Mouse (Mus musculus) hindbrain, embryonic 12.5 days (tissue): ENCODE measurements around the gene Banp. TPM values are rescaled to one million over a fixed set of nuclear protein-coding genes. Genes with fewer than 3 reads are reported as not detected.

Experiments
- ATAC-seq: fragments of 200-750 bp; cut with Nextera tagmentation; 2 replicates; pipeline ENCODE4 v1.8.0; 2017; ENCODE audit warnings: moderate TSS enrichment; ENCODE audit not compliant: low FRiP score
- H3K27ac ChIP-seq: fragments of 300-500 bp; sonication (generic); 2 replicates; pipeline ENCODE4 v1.5.1; 2016; ENCODE audit warnings: mild to moderate bottlenecking
- H3K27me3 ChIP-seq: fragments of 300-500 bp; sonication (generic); 2 replicates; pipeline ENCODE4 v1.6.1; 2016; ENCODE audit warnings: mild to moderate bottlenecking
- H3K36me3 ChIP-seq: fragments of 300-500 bp; sonication (generic); 2 replicates; pipeline ENCODE4 v1.6.1; 2016; ENCODE audit warnings: mild to moderate bottlenecking
- H3K4me1 ChIP-seq: fragments of 300-500 bp; sonication (generic); 2 replicates; pipeline ENCODE4 v1.6.1; 2016
- H3K4me2 ChIP-seq: fragments of 300-500 bp; sonication (generic); replicated peaks from 2 replicates; pipeline ENCODE4 v1.6.1; 2016; ENCODE audit warnings: mild to moderate bottlenecking
- H3K4me3 ChIP-seq: fragments of 300-500 bp; sonication (generic); 2 replicates; pipeline ENCODE4 v1.5.1; 2016; ENCODE audit warnings: mild to moderate bottlenecking
- H3K9ac ChIP-seq: fragments of 300-500 bp; sonication (generic); 2 replicates; pipeline ENCODE4 v1.6.1; 2016; ENCODE audit warnings: mild to moderate bottlenecking, moderate library complexity
- H3K9me3 ChIP-seq: fragments of 300-500 bp; sonication (generic); replicated peaks from 2 replicates; pipeline ENCODE4 v1.6.1; 2016; ENCODE audit warnings: mild to moderate bottlenecking
- WGBS: fragments of 180-500 bp; shearing (Covaris S2); methylation state at CpG from one replicate; pipeline ENCODE4 v1.1.7; 2016; 5-methylcytosine and 5-hydroxymethylcytosine counted together
- polyA plus RNA-seq: library from polyadenylated mRNA; unstranded; fragments of >200 nt; fragmentation: Nextera tagmentation; extraction: Ambion mirVana; gene quantifications from 2 replicates; pipeline ENCODE4 v1.2.1, GENCODE M21; 2016

Banp gene
- polyA plus RNA-seq, 1 experiment from 2014 or later = 57.3 TPM

DNA sequence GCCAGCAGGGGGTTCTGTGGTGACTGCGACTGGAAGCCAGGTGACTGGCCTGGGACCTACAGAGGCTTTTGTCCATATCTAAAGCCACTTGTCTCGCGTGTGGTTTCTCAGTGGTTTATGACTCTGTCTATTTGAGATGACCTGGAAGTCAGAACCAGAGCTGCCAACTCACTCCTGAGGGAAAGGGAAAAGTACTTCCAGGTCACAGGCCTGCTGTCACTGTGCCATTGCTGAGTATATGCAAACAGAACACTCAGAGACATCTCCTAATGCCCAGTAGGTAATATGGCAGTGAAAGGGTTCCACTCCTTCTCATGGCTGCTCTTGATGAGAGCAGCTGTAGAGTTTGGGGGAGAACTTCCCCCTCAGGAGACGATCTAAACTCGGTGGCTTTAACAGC, 49.7 kb downstream of the Banp start:
- no peak for ATAC-seq
- 92% methylated on average over 5 of the region's 5 CpGs for WGBS
- Histone ChIP-seq H3K27ac (no peak overlapping the region), H3K4me2 (no peak overlapping the region), H3K27me3 (no peaks in the 10 kb centered on the region), H3K9me3 (no peaks in the 10 kb centered on the region), H3K4me1 (no peaks in the 10 kb centered on the region), H3K9ac (no peak overlapping the region), H3K36me3 (peaks cover 68% of the 10 kb centered on the region), H3K4me3 (no peak overlapping the region)

DNA sequence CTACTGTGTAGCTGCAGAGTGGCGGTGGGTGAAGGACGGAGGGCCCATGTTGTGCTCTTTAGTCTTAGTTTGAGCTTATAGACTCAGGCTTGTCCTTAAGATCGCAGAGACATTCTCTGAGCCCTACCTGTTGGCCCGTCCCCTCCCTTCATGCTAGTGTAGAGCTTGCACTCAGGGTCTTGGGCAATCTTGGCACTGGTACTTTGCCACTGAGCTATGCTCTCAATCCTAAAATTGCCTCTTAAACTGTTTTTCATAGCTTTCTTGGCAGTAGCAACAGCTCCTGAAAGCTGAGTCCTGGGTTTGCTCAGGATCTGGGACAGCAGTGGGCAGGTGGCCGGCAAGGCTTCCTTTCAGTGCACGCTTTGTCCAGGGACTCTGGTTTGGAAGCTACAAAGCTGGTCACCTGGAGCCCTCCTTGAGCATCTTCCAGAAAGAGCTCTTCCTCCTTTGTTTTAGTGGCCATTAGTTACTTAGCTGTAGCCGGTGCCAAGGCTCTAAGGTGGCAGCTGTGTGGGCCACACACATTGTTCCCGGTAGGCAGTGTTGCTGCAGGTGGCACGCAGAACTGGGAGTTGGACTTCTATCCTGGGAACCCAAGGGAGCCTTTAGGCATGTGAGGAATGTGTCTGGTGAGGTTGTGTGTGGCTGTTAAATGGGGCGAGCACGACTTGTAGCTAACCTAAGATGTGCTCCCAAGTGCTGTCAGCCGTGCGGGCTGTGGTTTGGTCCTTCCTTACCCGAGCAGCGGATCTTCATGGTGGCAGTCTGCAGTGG, 52.0 kb downstream of the Banp start:
- no peak overlapping the region for H3K4me2 ChIP-seq
- no peaks in the 10 kb centered on the region for H3K9me3 ChIP-seq
- H3K36me3 ChIP-seq = peaks cover 68% of the 10 kb centered on the region
- ATAC-seq = no peak
- no peaks in the 10 kb centered on the region for H3K4me1 ChIP-seq
- no peak overlapping the region for H3K27ac ChIP-seq
- H3K4me3 ChIP-seq = no peak overlapping the region
- 88% methylated on average over 15 of the region's 15 CpGs for WGBS
- H3K9ac ChIP-seq = no peak overlapping the region
- no peaks in the 10 kb centered on the region for H3K27me3 ChIP-seq

DNA sequence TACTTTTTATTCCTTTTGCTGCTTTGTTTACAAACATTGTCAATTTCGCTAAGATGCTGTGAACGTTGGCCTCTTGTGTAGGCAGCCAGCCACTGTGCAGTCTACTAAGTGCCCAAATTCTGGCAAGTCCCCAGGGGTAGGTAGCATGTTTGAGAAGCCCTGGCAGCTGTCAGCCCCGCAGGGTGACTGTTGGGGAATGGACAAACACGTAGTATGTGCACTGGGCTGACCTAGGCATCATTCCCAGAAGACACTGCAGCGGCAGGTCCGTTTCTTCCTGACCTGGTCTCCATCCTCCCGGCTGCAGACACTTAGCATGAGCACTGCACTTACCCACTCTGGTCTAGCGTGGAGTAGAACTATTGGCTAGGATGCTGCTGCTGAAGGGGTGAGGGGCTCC, 54.1 kb downstream of the Banp start:
- no peaks in the 10 kb centered on the region for H3K4me1 ChIP-seq
- no peaks in the 10 kb centered on the region for H3K27me3 ChIP-seq
- H3K4me2 ChIP-seq = no peak overlapping the region
- 82% methylated on average over 8 of the region's 8 CpGs for WGBS
- ATAC-seq = no peak
- H3K9ac ChIP-seq = no peak overlapping the region
- peak overlapping the region; percentile 57; the same call in 1 of the 2 replicates for H3K27ac ChIP-seq
- H3K4me3 ChIP-seq = no peak overlapping the region
- H3K36me3 ChIP-seq = peaks cover 67% of the 10 kb centered on the region
- H3K9me3 ChIP-seq = no peaks in the 10 kb centered on the region

DNA sequence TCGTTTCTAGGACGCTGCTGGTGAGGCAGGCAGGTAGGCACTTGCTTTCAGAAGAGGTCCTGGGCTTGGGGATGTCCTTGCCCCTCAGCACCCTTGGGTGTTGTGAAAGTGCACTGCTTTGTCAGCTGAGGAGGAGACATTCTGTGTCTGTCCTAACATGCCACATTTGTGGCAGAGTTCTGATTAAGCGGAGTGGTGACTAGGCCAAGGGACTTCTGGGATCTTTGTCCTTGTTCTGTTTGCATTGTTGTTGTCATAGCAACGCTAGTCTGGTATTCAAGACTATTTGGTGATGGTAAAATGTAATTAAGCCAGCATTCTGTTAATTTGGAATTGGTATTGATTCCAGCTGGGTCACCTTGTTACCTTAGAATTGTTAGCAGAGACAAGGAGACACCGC, 54.6 kb downstream of the Banp start:
- H3K27ac ChIP-seq = peak overlapping the region; percentile 57; the same call in 1 of the 2 replicates
- H3K9me3 ChIP-seq = no peaks in the 10 kb centered on the region
- no peak overlapping the region for H3K4me2 ChIP-seq
- H3K4me1 ChIP-seq = no peaks in the 10 kb centered on the region
- no peaks in the 10 kb centered on the region for H3K27me3 ChIP-seq
- WGBS = 69% methylated on average over 5 of the region's 5 CpGs
- no peak overlapping the region for H3K9ac ChIP-seq
- H3K36me3 ChIP-seq = peaks cover 67% of the 10 kb centered on the region
- ATAC-seq = no peak
- no peak overlapping the region for H3K4me3 ChIP-seq

- Histone ChIP-seq H3K9ac (no peak overlapping the region), H3K4me1 (no peaks in the 10 kb centered on the region), H3K4me2 (no peak overlapping the region), H3K9me3 (no peaks in the 10 kb centered on the region), H3K4me3 (no peak overlapping the region), H3K27ac (no peak overlapping the region), H3K27me3 (no peaks in the 10 kb centered on the region), H3K36me3 (peaks cover 70% of the 10 kb centered on the region)
- no peak for ATAC-seq
- WGBS = 87% methylated on average over 25 of the region's 25 CpGs
Measured at GRCm38 (mm10) chr8:122005422-122006204, 56.1 kb downstream of the Banp start.

GRCm38 (mm10) chr8:122006688-122007484, 57.3 kb downstream of the Banp start:
- 87% methylated on average over 13 of the region's 13 CpGs for WGBS
- Histone ChIP-seq H3K4me2 (no peak overlapping the region), H3K36me3 (peaks cover 63% of the 10 kb centered on the region), H3K4me3 (no peak overlapping the region), H3K27me3 (no peaks in the 10 kb centered on the region), H3K9me3 (no peaks in the 10 kb centered on the region), H3K4me1 (peaks cover 3% of the 10 kb centered on the region; the same call in 1 of the 2 replicates), H3K27ac (no peak overlapping the region), H3K9ac (no peak overlapping the region)
- ATAC-seq = no peak

- Histone ChIP-seq H3K9ac (no peak overlapping the region), H3K36me3 (peaks cover 55% of the 10 kb centered on the region), H3K4me2 (no peak overlapping the region), H3K4me1 (peaks cover 3% of the 10 kb centered on the region; the same call in 1 of the 2 replicates), H3K4me3 (no peak overlapping the region), H3K27me3 (no peaks in the 10 kb centered on the region), H3K9me3 (no peaks in the 10 kb centered on the region), H3K27ac (no peak overlapping the region)
- no peak for ATAC-seq
- 92% methylated on average over 5 of the region's 5 CpGs for WGBS
Measured at GRCm38 (mm10) chr8:122008395-122008794, 58.8 kb downstream of the Banp start.

GRCm38 (mm10) chr8:122010638-122011037, 61.1 kb downstream of the Banp start:
- peaks cover 46% of the 10 kb centered on the region for H3K36me3 ChIP-seq
- 92% methylated on average over 5 of the region's 5 CpGs for WGBS
- H3K9ac ChIP-seq = no peak overlapping the region
- H3K27ac ChIP-seq = no peak overlapping the region
- H3K27me3 ChIP-seq = no peaks in the 10 kb centered on the region
- no peak overlapping the region for H3K4me3 ChIP-seq
- H3K4me2 ChIP-seq = no peak overlapping the region
- H3K9me3 ChIP-seq = no peaks in the 10 kb centered on the region
- no peak for ATAC-seq
- H3K4me1 ChIP-seq = peaks cover 3% of the 10 kb centered on the region; the same call in 1 of the 2 replicates

- Histone ChIP-seq H3K27me3 (no peaks in the 10 kb centered on the region), H3K4me3 (no peak overlapping the region), H3K4me2 (no peak overlapping the region), H3K27ac (no peak overlapping the region), H3K4me1 (peaks cover 3% of the 10 kb centered on the region; the same call in 1 of the 2 replicates), H3K36me3 (peaks cover 44% of the 10 kb centered on the region), H3K9ac (no peak overlapping the region), H3K9me3 (no peaks in the 10 kb centered on the region)
- 60% methylated on average over 7 of the region's 7 CpGs for WGBS
- no peak for ATAC-seq
Measured at GRCm38 (mm10) chr8:122011066-122011588, 61.6 kb downstream of the Banp start.

GRCm38 (mm10) chr8:122014606-122015005, 65.1 kb downstream of the Banp start:
- ATAC-seq = no peak
- Histone ChIP-seq H3K4me3 (no peak overlapping the region), H3K9me3 (no peaks in the 10 kb centered on the region)

GRCm38 (mm10) chr8:122018046-122018831, 68.7 kb downstream of the Banp start:
- Histone ChIP-seq H3K27ac (no peak overlapping the region), H3K4me3 (no peak overlapping the region), H3K36me3 (peaks cover 46% of the 10 kb centered on the region), H3K27me3 (no peaks in the 10 kb centered on the region), H3K4me1 (peaks cover 11% of the 10 kb centered on the region), H3K4me2 (no peak overlapping the region), H3K9me3 (no peaks in the 10 kb centered on the region), H3K9ac (no peak overlapping the region)
- ATAC-seq = no peak
- WGBS = 77% methylated on average over 22 of the region's 22 CpGs

More at GRCm38 (mm10) chr8:122014606-122015005, 65.1 kb downstream of the Banp start:
- Histone ChIP-seq H3K4me1 (peaks cover 3% of the 10 kb centered on the region; the same call in 1 of the 2 replicates), H3K4me2 (no peak overlapping the region), H3K36me3 (peaks cover 46% of the 10 kb centered on the region), H3K27me3 (no peaks in the 10 kb centered on the region), H3K27ac (no peak overlapping the region), H3K9ac (no peak overlapping the region)
- 79% methylated on average over 3 of the region's 3 CpGs for WGBS
